Mouse (Mus musculus) splenic B cell, adult 2 months (primary cell): ENCODE data around the gene Tex2.
A peak's percentile ranks its signal among the peaks of the same experiment; 100 is the strongest.
"Not testable (repeated sequence)": the region's sequence is repeated elsewhere in the genome, so short reads cannot be mapped to it uniquely, and the experiment has no call there.

Experiments used
- DNase-seq: peaks from one replicate; pipeline ENCODE4 v3.0.0-alpha.2; 2011; ENCODE audit warnings: low read depth, low spot score
- H3K27me3 ChIP-seq: 2 replicates; pipeline ENCODE4 v1.6.1; 2012; ENCODE audit warnings: mild to moderate bottlenecking, low read length, moderate library complexity, mixed read lengths; ENCODE audit not compliant: control insufficient read depth, poor library complexity, insufficient read depth, severe bottlenecking
- H3K36me3 ChIP-seq: 2 replicates; pipeline ENCODE4 v1.6.1; 2012; ENCODE audit warnings: mild to moderate bottlenecking, low read length, moderate library complexity, mixed read lengths; ENCODE audit not compliant: control insufficient read depth, poor library complexity, insufficient read depth, severe bottlenecking

Tex2 gene

GRCm38 (mm10) chr11:106635946-106636345 is 22.7 kb upstream of the Tex2 start:
- H3K27me3 ChIP-seq: no peaks in the 10 kb centered on the region
- no peaks in the 10 kb centered on the region for H3K36me3 ChIP-seq
- DNase-seq: no peak

GRCm38 (mm10) chr11:106634175-106634574 is 21.0 kb upstream of the Tex2 start:
- not testable (repeated sequence) for H3K27me3 ChIP-seq, H3K36me3 ChIP-seq, DNase-seq

DNA sequence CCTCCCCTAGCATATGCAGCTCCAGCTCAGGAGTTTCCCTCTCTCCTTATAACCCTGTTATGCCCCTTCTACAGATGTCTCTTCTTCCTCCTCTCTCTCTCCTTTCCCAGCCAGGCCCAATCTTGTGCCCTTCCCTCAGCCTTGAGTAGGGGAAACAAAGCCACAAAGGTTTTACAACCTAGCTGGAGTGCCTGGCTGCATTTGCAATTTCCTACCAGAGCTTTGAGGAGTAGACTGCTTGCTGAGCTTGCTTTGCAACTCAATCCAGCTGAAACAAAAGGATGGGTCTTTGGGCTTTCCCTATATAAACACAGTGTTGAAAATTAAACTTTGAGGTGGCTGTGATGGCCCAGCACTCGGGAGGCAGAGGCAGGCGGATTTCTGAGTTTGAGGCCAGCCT is 20.2 kb upstream of the Tex2 start:
- DNase-seq: no peak
- no peaks in the 10 kb centered on the region for H3K27me3 ChIP-seq
- H3K36me3 ChIP-seq: no peaks in the 10 kb centered on the region

DNA sequence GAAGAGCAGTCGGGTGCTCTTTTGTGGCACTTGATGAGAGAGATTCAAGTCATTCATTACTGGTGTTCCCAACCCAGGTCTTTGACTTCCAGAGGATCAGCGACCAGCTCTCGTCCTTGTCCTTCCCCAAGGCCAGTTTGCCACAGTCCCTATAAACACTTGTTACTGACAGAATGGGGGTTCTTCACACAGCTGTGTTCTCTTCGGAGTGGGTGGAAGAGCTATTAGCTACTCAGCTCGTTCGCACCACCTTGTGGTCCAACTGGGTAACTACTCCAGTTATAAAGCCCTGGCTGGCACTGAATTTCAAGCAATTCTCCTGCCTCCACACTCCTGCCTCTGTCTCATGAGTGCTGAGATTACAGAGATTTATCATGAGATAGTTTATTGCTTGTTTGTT is 14.5 kb upstream of the Tex2 start:
- Histone ChIP-seq H3K27me3 (no peaks in the 10 kb centered on the region), H3K36me3 (no peaks in the 10 kb centered on the region)
- DNase-seq: peak; percentile 87

GRCm38 (mm10) chr11:106625577-106625976 is 12.4 kb upstream of the Tex2 start:
- no peaks in the 10 kb centered on the region for H3K36me3 ChIP-seq
- H3K27me3 ChIP-seq: no peaks in the 10 kb centered on the region
- DNase-seq: no peak

DNA sequence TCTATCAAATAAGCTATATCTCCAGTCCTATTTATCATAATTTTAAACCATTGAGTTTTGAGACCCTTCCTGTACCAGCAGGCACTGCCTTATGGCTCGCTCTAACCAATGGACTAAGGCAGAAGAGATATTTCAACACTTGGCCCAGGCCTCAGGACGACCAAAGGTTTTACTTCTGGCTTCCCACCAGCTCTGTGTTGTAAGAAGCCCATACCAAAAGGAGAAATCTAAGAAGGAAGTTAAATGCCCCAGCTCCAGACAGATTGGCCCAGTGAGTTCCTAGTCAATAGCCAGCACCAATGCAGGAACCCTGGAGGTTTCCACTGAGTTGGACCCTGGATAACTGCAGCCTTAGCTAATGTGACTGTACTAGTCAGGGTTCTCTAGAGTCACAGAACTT is 10.4 kb upstream of the Tex2 start:
- Histone ChIP-seq H3K27me3 (no peaks in the 10 kb centered on the region), H3K36me3 (no peaks in the 10 kb centered on the region)
- DNase-seq: no peak

DNA sequence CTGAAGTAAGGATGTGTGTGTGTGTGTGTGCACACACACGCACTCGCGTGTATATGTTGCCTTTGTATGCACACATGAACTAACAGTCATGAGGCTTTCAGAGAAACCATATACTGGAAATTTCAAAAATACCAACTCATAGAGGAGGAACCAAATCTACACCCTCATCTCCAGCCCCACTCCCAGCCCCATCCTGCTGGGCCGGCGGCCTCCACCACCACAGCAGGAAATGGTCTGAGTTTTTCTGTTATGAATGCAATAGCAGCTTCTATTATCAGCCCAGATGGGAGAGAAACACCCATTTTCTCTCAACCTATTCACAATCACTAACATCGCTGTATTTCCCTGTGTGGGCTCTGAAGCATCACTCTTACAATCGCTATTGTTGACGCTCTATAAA is 8.8 kb upstream of the Tex2 start:
- Histone ChIP-seq H3K27me3 (no peaks in the 10 kb centered on the region), H3K36me3 (no peaks in the 10 kb centered on the region)
- DNase-seq: no peak

DNA sequence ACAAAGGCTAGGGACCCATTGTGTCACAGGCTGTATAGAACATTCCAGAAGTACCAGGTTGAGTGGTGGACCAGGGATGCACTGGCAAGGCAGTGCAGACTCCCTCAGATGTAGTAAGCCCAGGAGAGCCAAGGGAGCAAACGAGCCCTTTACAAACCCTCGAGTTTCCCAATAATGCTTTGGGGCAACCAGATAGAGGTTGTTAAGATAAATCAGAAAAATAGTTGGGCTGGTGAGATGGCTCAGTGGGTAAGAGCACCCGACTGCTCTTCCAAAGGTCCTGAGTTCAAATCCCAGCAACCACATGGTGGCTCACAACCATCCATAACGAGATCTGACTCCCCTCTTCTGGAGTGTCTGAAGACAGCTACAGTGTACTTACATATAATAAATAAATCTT is 5.5 kb upstream of the Tex2 start:
- not testable (repeated sequence) for DNase-seq, H3K36me3 ChIP-seq, H3K27me3 ChIP-seq

DNA sequence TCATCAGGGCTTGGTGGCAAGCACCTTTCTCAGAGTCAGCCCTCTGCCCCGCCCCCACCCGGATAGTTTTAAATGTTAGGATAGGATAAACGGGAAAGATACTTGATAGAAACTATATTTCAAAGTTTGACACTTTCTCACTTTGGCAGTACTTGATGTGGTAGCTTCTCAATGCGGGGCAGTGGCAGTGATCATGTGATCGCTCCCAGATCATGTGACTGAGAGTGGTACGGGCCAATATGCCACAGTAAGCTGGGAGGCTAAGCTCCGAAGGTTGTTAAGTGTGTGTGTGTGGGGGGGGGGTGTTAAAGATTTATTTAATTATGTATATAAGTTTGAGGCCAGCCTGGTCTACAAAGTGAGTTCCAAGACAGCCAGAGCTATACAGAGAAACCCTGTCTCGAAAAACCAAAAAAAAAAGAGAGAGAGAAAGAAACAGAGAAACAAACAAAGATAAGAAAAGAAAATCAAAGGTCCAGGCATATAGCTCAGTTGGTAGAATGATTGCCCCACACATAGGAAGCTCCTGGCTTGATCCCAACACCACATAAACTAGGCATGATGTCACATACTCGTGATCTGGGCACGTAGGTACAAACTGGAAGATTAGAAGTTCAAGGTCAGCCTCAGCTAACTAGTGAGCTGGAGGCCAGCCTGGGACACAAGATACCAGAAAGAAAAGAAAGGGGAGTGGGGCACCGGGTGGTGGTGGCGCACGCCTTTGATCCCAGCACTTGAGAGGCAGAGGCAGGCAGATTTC is 4.8 kb upstream of the Tex2 start:
- Histone ChIP-seq H3K27me3 (no peaks in the 10 kb centered on the region), H3K36me3 (no peaks in the 10 kb centered on the region)
- no peak for DNase-seq

GRCm38 (mm10) chr11:106615561-106615960 is 2.3 kb upstream of the Tex2 start:
- DNase-seq: no peak
- no peaks in the 10 kb centered on the region for H3K27me3 ChIP-seq
- H3K36me3 ChIP-seq: no peaks in the 10 kb centered on the region

- DNase-seq: peak; percentile 14
- no peaks in the 10 kb centered on the region for H3K27me3 ChIP-seq
Observed at GRCm38 (mm10) chr11:106614339-106614645, 1.1 kb upstream of the Tex2 start.

GRCm38 (mm10) chr11:106613638-106614338 is 565 bp upstream of the Tex2 start:
- no peaks in the 10 kb centered on the region for H3K36me3 ChIP-seq
- H3K27me3 ChIP-seq: no peaks in the 10 kb centered on the region
- peak; percentile 57 for DNase-seq

More at GRCm38 (mm10) chr11:106614339-106614645, 1.1 kb upstream of the Tex2 start:
- H3K36me3 ChIP-seq: no peaks in the 10 kb centered on the region

- H3K36me3 ChIP-seq: no peaks in the 10 kb centered on the region
- no peaks in the 10 kb centered on the region for H3K27me3 ChIP-seq
- DNase-seq: peak; percentile 36
Observed at GRCm38 (mm10) chr11:106612209-106612960, 838 bp downstream of the Tex2 start.

DNA sequence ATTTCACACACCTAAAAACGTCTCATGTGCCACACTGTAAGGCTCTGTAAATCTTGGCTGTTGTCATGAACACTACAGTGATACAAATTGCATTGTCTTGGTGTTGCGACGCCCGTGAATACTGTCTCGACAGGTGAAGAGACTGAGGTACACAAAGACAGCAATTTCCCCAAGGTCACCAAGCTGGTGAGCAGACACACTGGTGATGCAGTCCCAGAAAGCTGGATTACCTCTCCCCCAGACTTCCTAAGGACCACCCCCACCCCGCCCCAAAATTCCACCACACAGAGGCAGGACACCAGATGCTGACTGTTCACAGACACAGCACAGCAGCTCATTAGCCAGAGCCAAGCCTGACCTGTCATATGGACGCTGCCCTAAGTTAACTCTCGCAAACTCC is 3.5 kb downstream of the Tex2 start:
- Histone ChIP-seq H3K27me3 (no peaks in the 10 kb centered on the region), H3K36me3 (no peaks in the 10 kb centered on the region)
- DNase-seq: no peak

GRCm38 (mm10) chr11:106607316-106607715 is 5.9 kb downstream of the Tex2 start:
- DNase-seq: no peak
- Histone ChIP-seq H3K27me3 (no peaks in the 10 kb centered on the region), H3K36me3 (no peaks in the 10 kb centered on the region)
